Mouse (Mus musculus) ES-E14 (cell line): ENCODE measurements around the gene Adprhl2. TPM values are rescaled to one million over a fixed set of nuclear protein-coding genes. Genes with fewer than 3 reads are reported as not detected.

ENCODE experiments used
- DNase-seq: peaks from one replicate; pipeline ENCODE4 v3.0.0-alpha.2; 2013; ENCODE audit warnings: low read depth, low spot score
- H3K27ac ChIP-seq: 2 replicates; pipeline ENCODE4 v1.5.1; 2012; ENCODE audit warnings: low read depth, mild to moderate bottlenecking, low read length, moderate library complexity, mixed read lengths; ENCODE audit not compliant: poor library complexity, insufficient read depth, severe bottlenecking
- H3K36me3 ChIP-seq: 2 replicates; pipeline ENCODE4 v1.6.1; 2012; ENCODE audit warnings: mild to moderate bottlenecking, low read length, moderate library complexity, mixed read lengths; ENCODE audit not compliant: control insufficient read depth, poor library complexity, insufficient read depth, severe bottlenecking
- H3K4me1 ChIP-seq, 2 experiments: fragments of 150-350 bp in 1 of 2; sonication (generic) in 1 of 2; 2 replicates each; pipeline ENCODE4 v1.6.1; 2012; ENCODE audit warnings: low read length in 2 of 2, mild to moderate bottlenecking in 1 of 2, mixed read lengths in 1 of 2; ENCODE audit not compliant: control insufficient read depth in 2 of 2, insufficient read depth in 2 of 2, poor library complexity in 1 of 2
- H3K4me3 ChIP-seq, 2 experiments: fragments of 150-350 bp in 1 of 2; sonication (generic) in 1 of 2; 2 replicates each; pipeline ENCODE4 v1.5.1; 2012; ENCODE audit warnings: low read length in 2 of 2, low read depth in 1 of 2, mild to moderate bottlenecking in 1 of 2, mixed read lengths in 1 of 2; ENCODE audit not compliant: insufficient read depth in 1 of 2, poor library complexity in 1 of 2, severe bottlenecking in 1 of 2
- H3K9ac ChIP-seq: 2 replicates; pipeline ENCODE4 v1.6.1; 2012; ENCODE audit warnings: low read depth, mild to moderate bottlenecking, low read length, mixed read lengths; ENCODE audit not compliant: poor library complexity, insufficient read depth, severe bottlenecking
- H3K9me3 ChIP-seq: fragments of 150-350 bp; sonication (generic); 2 replicates; pipeline ENCODE4 v1.6.1; 2012; ENCODE audit warnings: low read depth, mild to moderate bottlenecking, low read length; ENCODE audit not compliant: control insufficient read depth, insufficient read depth
- CHD2 ChIP-seq: IDR thresholded peaks from 2 replicates; pipeline ENCODE4 v1.6.1; 2014; ENCODE audit warnings: mild to moderate bottlenecking, low read depth, low read length, inconsistent platforms
- HCFC1 ChIP-seq: IDR thresholded peaks from 2 replicates; pipeline ENCODE4 v1.6.1; 2012; ENCODE audit warnings: low read length, inconsistent platforms, borderline replicate concordance; ENCODE audit not compliant: insufficient read depth
- MAFK ChIP-seq: IDR thresholded peaks from 2 replicates; pipeline ENCODE4 v1.6.1; 2014; ENCODE audit warnings: mild to moderate bottlenecking, low read depth, low read length, inconsistent platforms; ENCODE audit not compliant: insufficient read depth
- ZC3H11A ChIP-seq: IDR thresholded peaks from 2 replicates; pipeline ENCODE4 v1.6.1; 2012; ENCODE audit warnings: low read depth, mild to moderate bottlenecking, inconsistent platforms, low read length, borderline replicate concordance
- ZNF384 ChIP-seq: IDR thresholded peaks from 2 replicates; pipeline ENCODE4 v1.6.1; 2012; ENCODE audit warnings: low read depth, low read length, inconsistent platforms
- in situ Hi-C, 2 experiments: fragments of 600-800 bp; cut with MboI; formaldehyde crosslinking; loops; one replicate each; pipeline ENCODE4 v1.15.1; 2025; ENCODE audit warnings: low sequenced_read_pairs in 2 of 2, inconsistent platforms in 1 of 2; ENCODE audit not compliant: unreplicated experiment in 2 of 2
- total RNA-seq: library from RNA; depleted of rRNA; stranded (reverse); fragments of 300-350 nt; gene quantifications from 2 replicates; pipeline ENCODE4 v1.2.3, GENCODE M21; 2012

Gene Adprhl2
- total RNA-seq, 1 experiment, result 50.5 TPM

GRCm38 (mm10) chr4:126319806-126320205 is 1.7 kb downstream of the Adprhl2 start:
- H3K4me3 ChIP-seq, result no peak overlapping the region
- H3K36me3 ChIP-seq, result peaks cover 35% of the 10 kb centered on the region
- no peak overlapping the region for H3K27ac ChIP-seq
- DNase-seq, result no peak
- H3K4me1 ChIP-seq, result peaks cover 0 to 5% of the 10 kb centered on the region in 2 experiments; a peak in 2 of 4 replicates
- TF ChIP-seq HCFC1, result no peak
- no peak for TF ChIP-seq MAFK
- TF ChIP-seq ZC3H11A, result no peak
- no peak for TF ChIP-seq CHD2
- no peak for TF ChIP-seq ZNF384
- H3K9ac ChIP-seq, result 0 out of 2 replicates have a peak overlapping the region, but pooled peaks have one; percentile 4
- in situ Hi-C loops, result no loop called here
- H3K9me3 ChIP-seq, result no peaks in the 10 kb centered on the region

GRCm38 (mm10) chr4:126316443-126317040 is 5.0 kb downstream of the Adprhl2 start:
- no peak for TF ChIP-seq MAFK
- no peak for TF ChIP-seq ZC3H11A
- TF ChIP-seq CHD2, result no peak
- TF ChIP-seq HCFC1, result no peak
- no peak for TF ChIP-seq ZNF384
- Histone ChIP-seq H3K36me3 (peaks cover 35% of the 10 kb centered on the region), H3K27ac (no peak overlapping the region), H3K4me3 (no peak overlapping the region), H3K9me3 (no peaks in the 10 kb centered on the region), H3K9ac (no peak overlapping the region), H3K4me1 (peaks cover 0 to 2% of the 10 kb centered on the region in 2 experiments; a peak in 1 of 4 replicates)
- in situ Hi-C loops, result no loop called here
- no peak for DNase-seq

- no peak for DNase-seq
- H3K4me3 ChIP-seq, result no peak overlapping the region
- peaks cover 0 to 2% of the 10 kb centered on the region in 2 experiments; a peak in 1 of 4 replicates for H3K4me1 ChIP-seq
- TF ChIP-seq ZC3H11A (no peak), CHD2 (no peak), HCFC1 (no peak), MAFK (no peak), ZNF384 (no peak)
- H3K36me3 ChIP-seq, result peaks cover 35% of the 10 kb centered on the region
- no peaks in the 10 kb centered on the region for H3K9me3 ChIP-seq
- no peak overlapping the region for H3K27ac ChIP-seq
- no peak overlapping the region for H3K9ac ChIP-seq
- in situ Hi-C loops, result no loop called here
These were observed 5.6 kb downstream of the Adprhl2 start for GRCm38 (mm10) chr4:126315931-126316330.

- no peak for DNase-seq
- TF ChIP-seq ZNF384, result no peak
- no peak for TF ChIP-seq CHD2
- TF ChIP-seq ZC3H11A, result no peak
- no peak for TF ChIP-seq HCFC1
- TF ChIP-seq MAFK, result no peak
- Histone ChIP-seq H3K27ac (no peak overlapping the region), H3K9me3 (no peaks in the 10 kb centered on the region), H3K4me3 (no peak overlapping the region), H3K9ac (no peak overlapping the region), H3K36me3 (peaks cover 30% of the 10 kb centered on the region), H3K4me1 (peaks cover 2% of the 10 kb centered on the region in 2 experiments; a peak in 1 of 4 replicates)
- in situ Hi-C loops, result no loop called here
These were observed 7.1 kb downstream of the Adprhl2 start for GRCm38 (mm10) chr4:126314393-126314792.

- no peak for DNase-seq
- in situ Hi-C loops, result no loop called here
- TF ChIP-seq ZC3H11A (no peak), MAFK (no peak), HCFC1 (no peak), CHD2 (no peak), ZNF384 (no peak)
- Histone ChIP-seq H3K27ac (no peak overlapping the region), H3K36me3 (peaks cover 26% of the 10 kb centered on the region), H3K4me3 (no peak overlapping the region), H3K4me1 (peaks cover 2 to 5% of the 10 kb centered on the region in 2 experiments; a peak in 1 of 4 replicates), H3K9ac (no peak overlapping the region), H3K9me3 (no peaks in the 10 kb centered on the region)
These were observed 8.3 kb downstream of the Adprhl2 start for GRCm38 (mm10) chr4:126313202-126313601.
